Mouse (Mus musculus) intestine, postnatal 0 days (tissue): ENCODE measurements around the gene Olfr250. TPM values are rescaled to one million over a fixed set of nuclear protein-coding genes. Genes with fewer than 3 reads are reported as not detected.
"Not testable (repeated sequence)": the region's sequence is repeated elsewhere in the genome, so short reads cannot be mapped to it uniquely, and the experiment has no call there.

Source experiments
- ATAC-seq: fragments of 200-750 bp; cut with Nextera tagmentation; 2 replicates; pipeline ENCODE4 v1.8.0; 2017; ENCODE audit warnings: mild to moderate bottlenecking, moderate TSS enrichment, moderate library complexity
- H3K27ac ChIP-seq: fragments of 300-500 bp; sonication (generic); 2 replicates; pipeline ENCODE4 v1.5.1; 2014; ENCODE audit warnings: mild to moderate bottlenecking, low read depth, low read length, moderate library complexity
- H3K27me3 ChIP-seq: fragments of 300-500 bp; sonication (generic); replicated peaks from 2 replicates; pipeline ENCODE4 v1.6.1; 2014; ENCODE audit warnings: low read length, mixed read lengths; ENCODE audit not compliant: control insufficient read depth, insufficient read depth
- H3K36me3 ChIP-seq: fragments of 300-500 bp; sonication (generic); 2 replicates; pipeline ENCODE4 v1.6.1; 2014; ENCODE audit warnings: mild to moderate bottlenecking, moderate library complexity; ENCODE audit not compliant: control insufficient read depth, insufficient read depth
- H3K4me1 ChIP-seq: fragments of 300-500 bp; sonication (generic); replicated peaks from 2 replicates; pipeline ENCODE4 v1.6.1; 2014; ENCODE audit warnings: antibody characterized with exemption, low read length, mixed read lengths; ENCODE audit not compliant: control insufficient read depth, insufficient read depth
- H3K4me2 ChIP-seq: fragments of 300-500 bp; sonication (generic); replicated peaks from 2 replicates; pipeline ENCODE4 v1.6.1; 2014; ENCODE audit warnings: low read depth, mild to moderate bottlenecking, moderate library complexity
- H3K4me3 ChIP-seq: fragments of 300-500 bp; sonication (generic); 2 replicates; pipeline ENCODE4 v1.5.1; 2014; ENCODE audit warnings: low read depth, low read length
- H3K9ac ChIP-seq: fragments of 300-500 bp; sonication (generic); 2 replicates; pipeline ENCODE4 v1.6.1; 2014; ENCODE audit warnings: mild to moderate bottlenecking, low read depth, low read length
- H3K9me3 ChIP-seq: fragments of 300-500 bp; sonication (generic); 2 replicates; pipeline ENCODE4 v1.6.1; 2016; ENCODE audit warnings: mixed run types; ENCODE audit not compliant: control insufficient read depth
- CTCF ChIP-seq: sonication (generic); IDR thresholded peaks from 2 replicates; pipeline ENCODE4 v1.5.1; 2016; ENCODE audit warnings: low read depth, mild to moderate bottlenecking, control low read depth, antibody characterized with exemption, moderate library complexity
- WGBS: fragments of 180-500 bp; shearing (Covaris S2); extraction: QIAGEN DNeasy Blood & Tissue Kit; methylation state at CpG from one replicate; pipeline ENCODE4 v1.1.7; 2014; 5-methylcytosine and 5-hydroxymethylcytosine counted together
- polyA plus RNA-seq: library from polyadenylated mRNA; unstranded; fragments of >200 nt; fragmentation: Nextera tagmentation; extraction: Ambion mirVana; gene quantifications from 2 replicates; pipeline ENCODE4 v1.2.1, GENCODE M21; 2015

The Olfr250 gene
- polyA plus RNA-seq: not detected in 2 replicates

GRCm38 (mm10) chr9:38366596-38366995 is at the start of gene Olfr250:
TSS of gene Olfr250 (plus strand) at chr9:38366896.
- 96% methylated on average over 2 of the region's 2 CpGs for WGBS
- H3K27ac ChIP-seq: no peak within 1 kb of the TSS
- H3K4me2 ChIP-seq: no peak within 1 kb of the TSS
- H3K36me3 ChIP-seq: no peaks in the 10 kb centered on the region
- no peak within 1 kb of the TSS for H3K9ac ChIP-seq
- no peak for TF ChIP-seq CTCF
- H3K4me3 ChIP-seq: no peak within 1 kb of the TSS
- no peaks in the 10 kb centered on the region for H3K9me3 ChIP-seq
- no peaks in the 10 kb centered on the region for H3K27me3 ChIP-seq
- no peaks in the 10 kb centered on the region for H3K4me1 ChIP-seq
- ATAC-seq: no peak

GRCm38 (mm10) chr9:38328760-38329159 is 37.9 kb upstream of the Olfr250 start, which contains the start of gene Olfr25:
TSS of gene Olfr25 (plus strand) at chr9:38329060.
- H3K27me3 ChIP-seq: no peaks in the 10 kb centered on the region
- no peak for TF ChIP-seq CTCF
- whole genome bisulfite sequencing: 81% methylated on average over 3 of the region's 3 CpGs

GRCm38 (mm10) chr9:38348111-38348510 is 18.6 kb upstream of the Olfr250 start, which contains the start of gene Olfr898:
TSS of gene Olfr898 (plus strand) at chr9:38348411.
- Histone ChIP-seq H3K27me3 (no peaks in the 10 kb centered on the region), H3K4me1 (no peaks in the 10 kb centered on the region), H3K4me3 (no peak within 1 kb of the TSS), H3K9ac (no peak within 1 kb of the TSS), H3K9me3 (no peaks in the 10 kb centered on the region), H3K36me3 (no peaks in the 10 kb centered on the region), H3K4me2 (no peak within 1 kb of the TSS), H3K27ac (no peak within 1 kb of the TSS)
- WGBS: 92% methylated on average over 4 of the region's 4 CpGs
- no peak for TF ChIP-seq CTCF
- ATAC-seq: no peak

More at GRCm38 (mm10) chr9:38328760-38329159, 37.9 kb upstream of the Olfr250 start, which contains the start of gene Olfr25:
- H3K9me3 ChIP-seq: no peaks in the 10 kb centered on the region
- H3K4me1 ChIP-seq: no peaks in the 10 kb centered on the region
- H3K36me3 ChIP-seq: no peaks in the 10 kb centered on the region
- H3K4me2 ChIP-seq: no peak within 1 kb of the TSS
- no peak for ATAC-seq
- no peak within 1 kb of the TSS for H3K9ac ChIP-seq
- H3K4me3 ChIP-seq: no peak within 1 kb of the TSS
- H3K27ac ChIP-seq: no peak within 1 kb of the TSS

- Histone ChIP-seq H3K36me3 (no peaks in the 10 kb centered on the region), H3K4me2 (no peak within 1 kb of the TSS), H3K27ac (no peak within 1 kb of the TSS), H3K4me3 (no peak within 1 kb of the TSS), H3K27me3 (no peaks in the 10 kb centered on the region), H3K9ac (no peak within 1 kb of the TSS), H3K9me3 (no peaks in the 10 kb centered on the region), H3K4me1 (no peaks in the 10 kb centered on the region)
- no peak for ATAC-seq
- TF ChIP-seq CTCF: no peak
- 56% methylated on average over 2 of the region's 2 CpGs for WGBS
Measured at GRCm38 (mm10) chr9:38376786-38377185, 10.1 kb downstream of the Olfr250 start, which contains the start of gene Olfr251. TSS of gene Olfr251 (plus strand) at chr9:38377086.

GRCm38 (mm10) chr9:38401398-38401797 is 34.7 kb downstream of the Olfr250 start, which contains the start of gene Olfr147:
TSS of gene Olfr147 (plus strand) at chr9:38401698.
- Histone ChIP-seq H3K27me3 (no peaks in the 10 kb centered on the region), H3K4me2 (no peak within 1 kb of the TSS), H3K4me3 (no peak within 1 kb of the TSS), H3K9ac (no peak within 1 kb of the TSS), H3K9me3 (no peaks in the 10 kb centered on the region), H3K27ac (no peak within 1 kb of the TSS), H3K4me1 (no peaks in the 10 kb centered on the region), H3K36me3 (no peaks in the 10 kb centered on the region)
- no peak for ATAC-seq
- 65% methylated on average over 1 of the region's 1 CpGs for WGBS
- no peak for TF ChIP-seq CTCF

GRCm38 (mm10) chr9:38407502-38407901 is 40.8 kb downstream of the Olfr250 start:
- H3K4me2 ChIP-seq, H3K4me3 ChIP-seq, H3K36me3 ChIP-seq, H3K9ac ChIP-seq, H3K27ac ChIP-seq, H3K4me1 ChIP-seq, H3K27me3 ChIP-seq, H3K9me3 ChIP-seq, ATAC-seq: not testable (repeated sequence)
- 93% methylated on average over 3 of the region's 3 CpGs for WGBS

- not testable (repeated sequence) for H3K27ac ChIP-seq, H3K4me1 ChIP-seq, ATAC-seq, H3K27me3 ChIP-seq, H3K36me3 ChIP-seq, H3K4me3 ChIP-seq, H3K4me2 ChIP-seq, H3K9me3 ChIP-seq, H3K9ac ChIP-seq
- WGBS: 88% methylated on average over 14 of the region's 14 CpGs
Measured at GRCm38 (mm10) chr9:38413502-38413901, 46.8 kb downstream of the Olfr250 start.

Other genes with a start within 250 kb of the Olfr250 start
- not detected in 2 replicates for gene Olfr890, start 224.4 kb upstream of the Olfr250 start, polyA plus RNA-seq
- gene Olfr891, start 186.1 kb upstream of the Olfr250 start, polyA plus RNA-seq: not detected in 2 replicates
- not detected in 2 replicates for gene Olfr893, start 158.5 kb upstream of the Olfr250 start, polyA plus RNA-seq
- not detected in 2 replicates for gene Olfr894, start 148.8 kb upstream of the Olfr250 start, polyA plus RNA-seq
- gene Olfr143, start 114.1 kb upstream of the Olfr250 start, polyA plus RNA-seq: not detected in 2 replicates
- not detected in 2 replicates for gene Olfr895, start 99.0 kb upstream of the Olfr250 start, polyA plus RNA-seq
- not detected in 2 replicates for gene Olfr896-ps1, start 75.8 kb upstream of the Olfr250 start, polyA plus RNA-seq
- gene Olfr25, start 37.8 kb upstream of the Olfr250 start, polyA plus RNA-seq: not detected in 2 replicates
- not detected in 2 replicates for gene Olfr898, start 18.5 kb upstream of the Olfr250 start, polyA plus RNA-seq
- gene Olfr251, start 10.2 kb downstream of the Olfr250 start, polyA plus RNA-seq: not detected in 2 replicates
- not detected in 2 replicates for gene Olfr147, start 34.8 kb downstream of the Olfr250 start, polyA plus RNA-seq
- gene Olfr901, start 62.6 kb downstream of the Olfr250 start, polyA plus RNA-seq: not detected in 2 replicates
- not detected in 2 replicates for gene Olfr902, start 80.8 kb downstream of the Olfr250 start, polyA plus RNA-seq
- gene Olfr904, start 96.2 kb downstream of the Olfr250 start, polyA plus RNA-seq: not detected in 2 replicates
- not detected in 2 replicates for gene Olfr905, start 104.2 kb downstream of the Olfr250 start, polyA plus RNA-seq
- not detected in 2 replicates for gene Olfr906, start 120.2 kb downstream of the Olfr250 start, polyA plus RNA-seq
- gene Olfr907, start 128.9 kb downstream of the Olfr250 start, polyA plus RNA-seq: not detected in 2 replicates
- gene Olfr911-ps1, start 154.7 kb downstream of the Olfr250 start, polyA plus RNA-seq: not detected in 2 replicates
- not detected in 2 replicates for gene Olfr910, start 171.0 kb downstream of the Olfr250 start, polyA plus RNA-seq
- not detected in 2 replicates for gene Olfr912, start 213.3 kb downstream of the Olfr250 start, polyA plus RNA-seq
- not detected in 2 replicates for gene Olfr913, start 225.9 kb downstream of the Olfr250 start, polyA plus RNA-seq
- gene Olfr914, start 238.2 kb downstream of the Olfr250 start, polyA plus RNA-seq: not detected in 2 replicates